Mouse (Mus musculus): Measurements from ENCODE around the gene Olfr1152. TPM values are rescaled to one million over a fixed set of nuclear protein-coding genes. Genes with fewer than 3 reads are reported as not detected.

Gene Olfr1152
- polyA plus RNA-seq, 2 experiments, result not detected

GRCm38 (mm10) chr2:87905066-87905465, 38.8 kb downstream of the Olfr1152 start, which contains the start of gene Olfr1154:
TSS of gene Olfr1154 (minus strand) at chr2:87905166.
- H3K4me2 ChIP-seq (ENCODE audit: low read depth), result no peak within 1 kb of the TSS
- H3K9ac ChIP-seq (replicated peaks), result no peak within 1 kb of the TSS
- H3K4me1 ChIP-seq (replicated peaks; ENCODE audit: control insufficient read depth in 2 of 2, insufficient read depth in 2 of 2, low read length in 1 of 2), result no peaks in the 10 kb centered on the region
- H3K4me3 ChIP-seq (ENCODE audit: insufficient read depth in 1 of 2, low read depth in 2 of 2, low read length in 2 of 2), result no peak within 1 kb of the TSS
- H3K27me3 ChIP-seq (ENCODE audit: control insufficient read depth, insufficient read depth, low read length), result no peaks in the 10 kb centered on the region
- DNase-seq (ENCODE audit: low read depth in 3 of 3, low spot score in 3 of 3), result no peak
- ATAC-seq (ENCODE audit: insufficient read depth), result no peak
- no peak within 1 kb of the TSS for H3K27ac ChIP-seq
- 65% methylated on average over 1 of the region's 1 CpGs for WGBS (ENCODE audit: insufficient replicate concordance)
- H3K9me3 ChIP-seq (ENCODE audit: control insufficient read depth, low read length), result no peaks in the 10 kb centered on the region
- TF ChIP-seq CTCF (IDR thresholded peaks at IDR 0.05; ENCODE audit: low read depth) (no peak), EP300 (IDR thresholded peaks at IDR 0.05; ENCODE audit: low read depth) (no peak)
- H3K36me3 ChIP-seq (replicated peaks; ENCODE audit: control insufficient read depth, insufficient read depth, low read depth), result no peaks in the 10 kb centered on the region

Other genes with a start within 250 kb of the Olfr1152 start
- not detected in 2 replicates for gene Olfr1131, start 239.4 kb upstream of the Olfr1152 start, polyA plus RNA-seq (2012; rRNA removed)
- not detected in 2 replicates for gene Olfr1131, start 239.4 kb upstream of the Olfr1152 start, polyA plus RNA-seq (2014; fragmentation: Nextera tagmentation; extraction: Ambion mirVana)
- not detected in 2 replicates for gene Olfr1132, start 229.0 kb upstream of the Olfr1152 start, polyA plus RNA-seq (2012; rRNA removed)
- gene Olfr1132, start 229.0 kb upstream of the Olfr1152 start, polyA plus RNA-seq (2014; fragmentation: Nextera tagmentation; extraction: Ambion mirVana), result not detected in 2 replicates
- gene Olfr1133, start 219.1 kb upstream of the Olfr1152 start, polyA plus RNA-seq (2012; rRNA removed), result not detected in 2 replicates
- not detected in 2 replicates for gene Olfr1133, start 219.1 kb upstream of the Olfr1152 start, polyA plus RNA-seq (2014; fragmentation: Nextera tagmentation; extraction: Ambion mirVana)
- gene Olfr1134, start 208.0 kb upstream of the Olfr1152 start, polyA plus RNA-seq (2012; rRNA removed), result not detected in 2 replicates
- not detected in 2 replicates for gene Olfr1134, start 208.0 kb upstream of the Olfr1152 start, polyA plus RNA-seq (2014; fragmentation: Nextera tagmentation; extraction: Ambion mirVana)
- not detected in 2 replicates for gene Olfr1135, start 192.8 kb upstream of the Olfr1152 start, polyA plus RNA-seq (2012; rRNA removed)
- not detected in 2 replicates for gene Olfr1135, start 192.8 kb upstream of the Olfr1152 start, polyA plus RNA-seq (2014; fragmentation: Nextera tagmentation; extraction: Ambion mirVana)
- not detected in 2 replicates for gene Olfr1136, start 172.5 kb upstream of the Olfr1152 start, polyA plus RNA-seq (2012; rRNA removed)
- not detected in 2 replicates for gene Olfr1136, start 172.5 kb upstream of the Olfr1152 start, polyA plus RNA-seq (2014; fragmentation: Nextera tagmentation; extraction: Ambion mirVana)
- gene Olfr1137, start 153.3 kb upstream of the Olfr1152 start, polyA plus RNA-seq (2012; rRNA removed), result not detected in 2 replicates
- not detected in 2 replicates for gene Olfr1137, start 153.3 kb upstream of the Olfr1152 start, polyA plus RNA-seq (2014; fragmentation: Nextera tagmentation; extraction: Ambion mirVana)
- gene Olfr1138, start 126.5 kb upstream of the Olfr1152 start, polyA plus RNA-seq (2012; rRNA removed), result not detected in 2 replicates
- gene Olfr1138, start 126.5 kb upstream of the Olfr1152 start, polyA plus RNA-seq (2014; fragmentation: Nextera tagmentation; extraction: Ambion mirVana), result not detected in 2 replicates
- gene Olfr1140, start 122.7 kb upstream of the Olfr1152 start, polyA plus RNA-seq (2012; rRNA removed), result not detected in 2 replicates
- gene Olfr1140, start 122.7 kb upstream of the Olfr1152 start, polyA plus RNA-seq (2014; fragmentation: Nextera tagmentation; extraction: Ambion mirVana), result not detected in 2 replicates
- not detected in 2 replicates for gene Olfr1141, start 112.5 kb upstream of the Olfr1152 start, polyA plus RNA-seq (2012; rRNA removed)
- not detected in 2 replicates for gene Olfr1141, start 112.5 kb upstream of the Olfr1152 start, polyA plus RNA-seq (2014; fragmentation: Nextera tagmentation; extraction: Ambion mirVana)
- not detected in 2 replicates for gene Olfr152, start 87.0 kb upstream of the Olfr1152 start, polyA plus RNA-seq (2012; rRNA removed)
- not detected in 2 replicates for gene Olfr152, start 87.0 kb upstream of the Olfr1152 start, polyA plus RNA-seq (2014; fragmentation: Nextera tagmentation; extraction: Ambion mirVana)
- gene Olfr1143, start 65.9 kb upstream of the Olfr1152 start, polyA plus RNA-seq (2012; rRNA removed), result not detected in 2 replicates
- not detected in 2 replicates for gene Olfr1143, start 65.9 kb upstream of the Olfr1152 start, polyA plus RNA-seq (2014; fragmentation: Nextera tagmentation; extraction: Ambion mirVana)
- not detected in 2 replicates for gene Olfr1145, start 56.7 kb upstream of the Olfr1152 start, polyA plus RNA-seq (2012; rRNA removed)
- not detected in 2 replicates for gene Olfr1145, start 56.7 kb upstream of the Olfr1152 start, polyA plus RNA-seq (2014; fragmentation: Nextera tagmentation; extraction: Ambion mirVana)
- gene Olfr1148, start 36.0 kb upstream of the Olfr1152 start, polyA plus RNA-seq (2012; rRNA removed), result not detected in 2 replicates
- not detected in 2 replicates for gene Olfr1148, start 36.0 kb upstream of the Olfr1152 start, polyA plus RNA-seq (2014; fragmentation: Nextera tagmentation; extraction: Ambion mirVana)
- gene Olfr1150-ps1, start 22.5 kb upstream of the Olfr1152 start, polyA plus RNA-seq (2012; rRNA removed), result not detected in 2 replicates
- not detected in 2 replicates for gene Olfr1150-ps1, start 22.5 kb upstream of the Olfr1152 start, polyA plus RNA-seq (2014; fragmentation: Nextera tagmentation; extraction: Ambion mirVana)
- gene Olfr1151, start 10.6 kb upstream of the Olfr1152 start, polyA plus RNA-seq (2012; rRNA removed), result not detected in 2 replicates
- not detected in 2 replicates for gene Olfr1151, start 10.6 kb upstream of the Olfr1152 start, polyA plus RNA-seq (2014; fragmentation: Nextera tagmentation; extraction: Ambion mirVana)
- not detected in 2 replicates for gene Olfr1153, start 28.5 kb downstream of the Olfr1152 start, polyA plus RNA-seq (2012; rRNA removed)
- not detected in 2 replicates for gene Olfr1153, start 28.5 kb downstream of the Olfr1152 start, polyA plus RNA-seq (2014; fragmentation: Nextera tagmentation; extraction: Ambion mirVana)
- not detected in 2 replicates for gene Olfr1154, start 38.7 kb downstream of the Olfr1152 start, polyA plus RNA-seq (2012; rRNA removed)
- gene Olfr1154, start 38.7 kb downstream of the Olfr1152 start, polyA plus RNA-seq (2014; fragmentation: Nextera tagmentation; extraction: Ambion mirVana), result not detected in 2 replicates
- not detected in 2 replicates for gene Olfr1155, start 78.6 kb downstream of the Olfr1152 start, polyA plus RNA-seq (2012; rRNA removed)
- not detected in 2 replicates for gene Olfr1155, start 78.6 kb downstream of the Olfr1152 start, polyA plus RNA-seq (2014; fragmentation: Nextera tagmentation; extraction: Ambion mirVana)
- not detected in 2 replicates for gene Olfr1156, start 86.6 kb downstream of the Olfr1152 start, polyA plus RNA-seq (2012; rRNA removed)
- gene Olfr1156, start 86.6 kb downstream of the Olfr1152 start, polyA plus RNA-seq (2014; fragmentation: Nextera tagmentation; extraction: Ambion mirVana), result not detected in 2 replicates
- gene Olfr1157, start 101.8 kb downstream of the Olfr1152 start, polyA plus RNA-seq (2012; rRNA removed), result not detected in 2 replicates
- not detected in 2 replicates for gene Olfr1157, start 101.8 kb downstream of the Olfr1152 start, polyA plus RNA-seq (2014; fragmentation: Nextera tagmentation; extraction: Ambion mirVana)
- gene Olfr74, start 108.2 kb downstream of the Olfr1152 start, polyA plus RNA-seq (2012; rRNA removed), result not detected in 2 replicates
- not detected in 2 replicates for gene Olfr74, start 108.2 kb downstream of the Olfr1152 start, polyA plus RNA-seq (2014; fragmentation: Nextera tagmentation; extraction: Ambion mirVana)
- gene Olfr1158, start 123.6 kb downstream of the Olfr1152 start, polyA plus RNA-seq (2012; rRNA removed), result not detected in 2 replicates
- not detected in 2 replicates for gene Olfr1158, start 123.6 kb downstream of the Olfr1152 start, polyA plus RNA-seq (2014; fragmentation: Nextera tagmentation; extraction: Ambion mirVana)
- gene Olfr1160, start 141.8 kb downstream of the Olfr1152 start, polyA plus RNA-seq (2012; rRNA removed), result not detected in 2 replicates
- not detected in 2 replicates for gene Olfr1160, start 141.8 kb downstream of the Olfr1152 start, polyA plus RNA-seq (2014; fragmentation: Nextera tagmentation; extraction: Ambion mirVana)
- not detected in 2 replicates for gene Olfr1161, start 156.3 kb downstream of the Olfr1152 start, polyA plus RNA-seq (2012; rRNA removed)
- not detected in 2 replicates for gene Olfr1161, start 156.3 kb downstream of the Olfr1152 start, polyA plus RNA-seq (2014; fragmentation: Nextera tagmentation; extraction: Ambion mirVana)
- gene Olfr73, start 171.2 kb downstream of the Olfr1152 start, polyA plus RNA-seq (2012; rRNA removed), result not detected in 2 replicates
- gene Olfr73, start 171.2 kb downstream of the Olfr1152 start, polyA plus RNA-seq (2014; fragmentation: Nextera tagmentation; extraction: Ambion mirVana), result not detected in 2 replicates
- gene Olfr1162, start 184.6 kb downstream of the Olfr1152 start, polyA plus RNA-seq (2012; rRNA removed), result not detected in 2 replicates
- not detected in 2 replicates for gene Olfr1162, start 184.6 kb downstream of the Olfr1152 start, polyA plus RNA-seq (2014; fragmentation: Nextera tagmentation; extraction: Ambion mirVana)
- not detected in 2 replicates for gene Olfr1163, start 205.3 kb downstream of the Olfr1152 start, polyA plus RNA-seq (2012; rRNA removed)
- gene Olfr1163, start 205.3 kb downstream of the Olfr1152 start, polyA plus RNA-seq (2014; fragmentation: Nextera tagmentation; extraction: Ambion mirVana), result not detected in 2 replicates
- gene Olfr1164, start 227.5 kb downstream of the Olfr1152 start, polyA plus RNA-seq (2012; rRNA removed), result not detected in 2 replicates
- gene Olfr1164, start 227.5 kb downstream of the Olfr1152 start, polyA plus RNA-seq (2014; fragmentation: Nextera tagmentation; extraction: Ambion mirVana), result not detected in 2 replicates